Mouse (Mus musculus): ENCODE measurements around the gene AC129217.1.
A peak's percentile ranks its signal among the peaks of the same experiment; 100 is the strongest.

GRCm38 (mm10) chr19:8798264-8798946 lies 31.2 kb upstream of the AC129217.1 start, which contains the start of gene Polr2g:
- TF ChIP-seq CTCF (IDR thresholded peaks at IDR 0.05 in 2 of 3, conservative IDR thresholded peaks at IDR 0.05 in 1 of 3; ENCODE audit: control insufficient read depth in 1 of 3, insufficient read depth in 1 of 3, low read depth in 2 of 3, low read length in 3 of 3, poor library complexity in 1 of 3, severe bottlenecking in 1 of 3): no peak
- no peak for TF ChIP-seq ZC3H11A (IDR thresholded peaks at IDR 0.05; ENCODE audit: low read depth, low read length)
- peak; percentile 79 to 97; a peak in 3 of 4 replicates for TF ChIP-seq POLR2A (IDR thresholded peaks at IDR 0.05; ENCODE audit: control insufficient read depth in 1 of 2, insufficient read depth in 1 of 2, low read depth in 1 of 2, low read length in 2 of 2, poor library complexity in 1 of 2)
- TF ChIP-seq KAT2A (conservative IDR thresholded peaks at IDR 0.05; ENCODE audit: low read depth, low read length): no peak; the same call in 1 of the 2 replicates
- TF ChIP-seq GABPA (IDR thresholded peaks at IDR 0.05; ENCODE audit: low read depth, low read length): no peak
- peak; percentile 93 for TF ChIP-seq SIN3A (IDR thresholded peaks at IDR 0.05; ENCODE audit: low read length)
